Mouse (Mus musculus) splenic B cell, adult 2 months (primary cell): ENCODE results near the gene Atp6v0e2.

Experiments used
- DNase-seq: peaks from one replicate; pipeline ENCODE4 v3.0.0-alpha.2; 2011; ENCODE audit warnings: low read depth, low spot score
- H3K27me3 ChIP-seq: 2 replicates; pipeline ENCODE4 v1.6.1; 2012; ENCODE audit warnings: mild to moderate bottlenecking, low read length, moderate library complexity, mixed read lengths; ENCODE audit not compliant: control insufficient read depth, poor library complexity, insufficient read depth, severe bottlenecking
- H3K36me3 ChIP-seq: 2 replicates; pipeline ENCODE4 v1.6.1; 2012; ENCODE audit warnings: mild to moderate bottlenecking, low read length, moderate library complexity, mixed read lengths; ENCODE audit not compliant: control insufficient read depth, poor library complexity, insufficient read depth, severe bottlenecking

Atp6v0e2 gene

GRCm38 (mm10) chr6:48553819-48554218, 16.4 kb downstream of the Atp6v0e2 start:
- no peaks in the 10 kb centered on the region for H3K27me3 ChIP-seq
- no peaks in the 10 kb centered on the region; the same call in 1 of the 2 replicates for H3K36me3 ChIP-seq
- no peak for DNase-seq

DNA sequence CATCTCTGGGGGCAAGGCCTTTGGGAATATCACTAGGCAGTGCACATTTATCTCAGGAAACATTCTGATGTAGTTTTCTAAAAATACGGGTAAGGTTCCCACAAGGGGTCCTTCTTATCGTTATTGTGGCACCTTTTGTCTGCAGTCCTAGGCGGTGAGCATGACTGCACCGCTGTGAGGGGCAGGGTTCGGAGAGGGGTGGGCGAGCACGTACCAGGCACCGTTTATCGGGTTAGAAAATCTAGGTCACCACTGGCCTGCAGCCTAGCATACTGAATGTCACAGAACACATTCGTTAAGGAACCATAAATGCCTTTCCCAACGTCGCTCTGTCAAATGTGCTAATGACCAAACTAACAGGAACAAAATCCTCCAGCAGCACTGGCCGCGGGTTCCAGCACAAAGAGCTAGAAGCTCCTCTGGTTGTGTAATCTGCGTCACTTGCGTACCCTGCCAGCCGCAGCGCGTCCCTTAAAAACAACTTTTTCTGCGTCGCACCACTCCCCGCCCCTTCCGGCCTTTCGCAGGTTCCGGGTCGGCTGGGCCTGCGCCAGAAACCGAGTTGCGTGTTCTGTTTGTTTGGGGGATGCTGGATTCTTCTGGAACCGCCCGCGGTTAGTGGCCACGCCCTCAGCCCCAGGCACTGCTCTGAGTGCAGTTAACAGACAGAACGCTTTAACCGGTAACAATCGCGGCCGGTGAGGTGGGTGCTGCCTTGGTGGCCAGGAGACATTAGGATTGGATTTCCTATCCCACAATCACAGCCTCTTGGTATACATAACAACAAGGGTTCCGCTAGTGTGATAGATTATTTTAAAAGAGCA, 17.1 kb downstream of the Atp6v0e2 start, which contains the start of gene Lrrc61:
Gene Lrrc61, plus strand, starts transcription at position 517 of the 824 bp plus-strand sequence.
- no peaks in the 10 kb centered on the region for H3K27me3 ChIP-seq
- DNase-seq = peak; percentile 95
- H3K36me3 ChIP-seq = no peaks in the 10 kb centered on the region; the same call in 1 of the 2 replicates

- DNase-seq = no peak
- H3K36me3 ChIP-seq = no peaks in the 10 kb centered on the region; the same call in 1 of the 2 replicates
- no peaks in the 10 kb centered on the region for H3K27me3 ChIP-seq
Measured at GRCm38 (mm10) chr6:48555104-48555890, 17.9 kb downstream of the Atp6v0e2 start.

GRCm38 (mm10) chr6:48555956-48556355, 18.5 kb downstream of the Atp6v0e2 start:
- H3K27me3 ChIP-seq = no peaks in the 10 kb centered on the region
- H3K36me3 ChIP-seq = no peaks in the 10 kb centered on the region; the same call in 1 of the 2 replicates
- no peak for DNase-seq

- H3K36me3 ChIP-seq = peaks cover 4% of the 10 kb centered on the region; the same call in 1 of the 2 replicates
- DNase-seq = no peak
- H3K27me3 ChIP-seq = no peaks in the 10 kb centered on the region
Measured at GRCm38 (mm10) chr6:48565693-48566310, 28.4 kb downstream of the Atp6v0e2 start.

GRCm38 (mm10) chr6:48566312-48566711, 28.9 kb downstream of the Atp6v0e2 start:
- Histone ChIP-seq H3K36me3 (peaks cover 4% of the 10 kb centered on the region; the same call in 1 of the 2 replicates), H3K27me3 (no peaks in the 10 kb centered on the region)
- DNase-seq = no peak

- peaks cover 4% of the 10 kb centered on the region; the same call in 1 of the 2 replicates for H3K36me3 ChIP-seq
- no peak for DNase-seq
- no peaks in the 10 kb centered on the region for H3K27me3 ChIP-seq
Measured at GRCm38 (mm10) chr6:48568036-48568984, 30.9 kb downstream of the Atp6v0e2 start.

- Histone ChIP-seq H3K27me3 (no peaks in the 10 kb centered on the region), H3K36me3 (peaks cover 4% of the 10 kb centered on the region; the same call in 1 of the 2 replicates)
- peak; percentile 23 for DNase-seq
Measured at GRCm38 (mm10) chr6:48569065-48569807, 31.8 kb downstream of the Atp6v0e2 start.

GRCm38 (mm10) chr6:48572014-48572413, 34.6 kb downstream of the Atp6v0e2 start:
- H3K27me3 ChIP-seq = no peaks in the 10 kb centered on the region
- no peaks in the 10 kb centered on the region for H3K36me3 ChIP-seq
- no peak for DNase-seq

- Histone ChIP-seq H3K27me3 (no peaks in the 10 kb centered on the region), H3K36me3 (no peaks in the 10 kb centered on the region)
- DNase-seq = no peak
Measured at GRCm38 (mm10) chr6:48572572-48573061, 35.2 kb downstream of the Atp6v0e2 start, which contains the start of gene Rarres2. Gene Rarres2 (minus strand): TSS chr6:48572789.

DNA sequence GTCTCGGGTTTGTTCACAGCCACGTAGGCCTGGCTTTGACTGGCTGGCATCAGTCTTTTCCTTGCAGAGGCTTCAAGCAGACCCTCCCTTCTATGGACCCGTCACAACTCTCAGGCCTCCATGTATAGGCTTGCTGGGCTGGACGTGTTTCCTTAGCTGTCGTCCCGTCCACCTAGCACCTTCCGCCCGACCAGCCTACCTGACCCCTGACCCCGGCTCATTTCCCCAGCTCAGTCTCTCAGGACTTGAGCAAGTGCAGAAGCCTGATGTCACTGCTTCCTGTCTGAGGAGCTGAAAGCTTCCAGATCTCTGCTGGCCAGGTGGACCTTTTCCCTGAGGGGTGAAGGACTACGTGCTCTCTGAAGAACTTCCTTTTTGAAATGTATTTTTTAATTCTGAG, 35.9 kb downstream of the Atp6v0e2 start:
- H3K27me3 ChIP-seq = no peaks in the 10 kb centered on the region
- no peaks in the 10 kb centered on the region for H3K36me3 ChIP-seq
- no peak for DNase-seq

GRCm38 (mm10) chr6:48573981-48574380, 36.6 kb downstream of the Atp6v0e2 start:
- no peaks in the 10 kb centered on the region for H3K27me3 ChIP-seq
- no peak for DNase-seq
- no peaks in the 10 kb centered on the region for H3K36me3 ChIP-seq

DNA sequence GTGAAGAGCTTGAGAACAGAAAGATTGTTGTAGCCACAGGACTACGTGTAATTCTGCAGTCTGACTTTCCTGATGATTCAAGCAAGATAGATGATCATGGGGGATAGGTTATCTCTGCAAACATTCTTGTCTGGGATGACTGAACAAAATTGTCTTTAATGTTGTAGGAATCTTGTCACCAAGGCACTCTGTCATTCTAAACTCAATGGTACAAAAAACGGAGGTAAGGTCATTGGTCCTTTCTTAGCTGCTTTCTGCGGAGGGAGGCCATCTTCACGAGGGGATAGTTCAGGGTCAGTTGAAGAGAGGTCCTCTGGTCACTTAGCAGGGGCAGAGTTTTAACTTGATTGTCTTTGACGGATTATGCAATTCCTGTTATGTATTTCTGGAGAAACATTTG, 41.3 kb downstream of the Atp6v0e2 start:
- DNase-seq = no peak
- Histone ChIP-seq H3K36me3 (no peaks in the 10 kb centered on the region), H3K27me3 (no peaks in the 10 kb centered on the region)
